Comparison of ENCODE assay signal across 7 mouse cellular contexts in the genomic region with DNA sequence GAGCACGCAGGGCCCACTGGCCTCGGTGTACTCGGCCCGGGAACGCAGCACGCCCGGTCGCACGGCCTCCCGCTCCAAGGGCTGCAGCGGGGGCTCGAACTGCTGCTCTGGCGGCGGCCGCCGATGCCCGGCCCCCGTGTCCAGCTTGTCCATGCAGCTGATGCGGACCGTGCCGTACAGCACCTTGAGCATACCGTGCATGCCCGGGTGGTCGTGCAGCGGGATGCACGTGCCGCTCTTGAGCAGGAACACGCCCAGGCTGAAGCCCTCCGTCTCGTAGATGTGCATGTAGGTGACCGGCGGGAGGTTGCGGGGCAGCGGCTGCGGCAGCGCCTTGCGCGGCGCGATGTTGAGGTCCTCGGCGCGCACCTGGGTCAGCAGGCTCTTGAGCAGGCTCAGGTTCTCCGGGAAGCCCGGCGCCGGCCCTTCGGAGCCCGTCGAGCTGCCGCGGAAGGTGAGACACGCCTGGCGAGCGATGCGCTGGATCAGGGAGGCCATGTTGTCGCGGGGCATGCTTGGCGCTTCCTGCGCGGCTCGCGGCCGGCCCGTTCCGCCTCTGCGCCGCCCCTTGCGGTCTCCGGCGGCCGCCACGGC. TPM values are rescaled to one million over a fixed set of nuclear protein-coding genes. Genes with fewer than 3 reads are reported as not detected.
DNase-seq lines count a peak whose midpoint lies in the region; ATAC-seq lines count a peak whose summit lies in the region.

No protein-coding gene starts in this region.

- no peaks in the 10 kb centered on the region for H3K27me3 ChIP-seq in heart, embryonic 15.5 days

- H3K27ac ChIP-seq in heart, embryonic 15.5 days = peak overlapping the region; percentile 95

- H3K4me1 ChIP-seq in heart, embryonic 15.5 days (replicated peaks) = peaks cover 31% of the 10 kb centered on the region

- H3K9ac ChIP-seq in heart, embryonic 15.5 days = peak overlapping the region; percentile 85

- H3K4me3 ChIP-seq in heart, embryonic 15.5 days = peak overlapping the region; percentile 84

- peak overlapping the region; percentile 93 for H3K4me2 ChIP-seq in heart, embryonic 15.5 days

- peak; percentile 45 for DNase-seq in 3T3-L1 (ENCODE audit: low read depth, low spot score)
- peak; percentile 73 for DNase-seq in CD4-positive, CD25-positive, alpha-beta regulatory T cell, adult 2 months (ENCODE audit: low read depth, low spot score)
- peak; percentile 58 for DNase-seq in embryo, embryonic 10 days (ENCODE audit: low spot score)
- DNase-seq in layer of hippocampus, adult 9-11 months = peak; percentile 61
- DNase-seq in spleen, postnatal 14 days (ENCODE audit: low spot score in 2 of 2) = peak; percentile 38 to 43

- 0 out of 2 replicates have a peak, but pooled peaks cover 4% of the 10 kb centered on the region for H3K36me3 ChIP-seq in heart, embryonic 15.5 days

- peak; percentile 59 for ATAC-seq in heart, embryonic 15.5 days (replicated peaks; ENCODE audit: insufficient number of reproducible peaks, insufficient read depth, low FRiP score, low read depth)
- peak; percentile 33; the same call in 1 of the 2 replicates for ATAC-seq in megakaryocyte, adult 5-6 weeks (ENCODE audit: poor library complexity, severe bottlenecking)

- under 1% methylated on average over 56 of the region's 73 CpGs for WGBS in heart, embryonic 15.5 days

- no peaks in the 10 kb centered on the region for H3K9me3 ChIP-seq in heart, embryonic 15.5 days (replicated peaks)

RNA-seq across cellular contexts. Expression of gene Ado, which starts 0.4 kb away (rescaled TPM):
- polyA plus RNA-seq in heart, embryonic 15.5 days (2015; fragmentation: Nextera tagmentation; extraction: Ambion mirVana) = 42.1 and 45.1 TPM in 2 replicates
- total RNA-seq in megakaryocyte, adult 5-6 weeks (2015) = 11.0 and 12.7 TPM in 2 replicates
- total RNA-seq in megakaryocyte, adult 5-6 weeks (2017) = 13.2 and 16.3 TPM in 2 replicates

RNA-seq across cellular contexts. Expression of gene Egr2, which starts 13.1 kb away (rescaled TPM):
- 1.5 and 1.6 TPM in 2 replicates for polyA plus RNA-seq in heart, embryonic 15.5 days (2015; fragmentation: Nextera tagmentation; extraction: Ambion mirVana)
- 1.0 and 1.2 TPM in 2 replicates for total RNA-seq in megakaryocyte, adult 5-6 weeks (2015)
- 1.4 and 13.3 TPM in 2 replicates for total RNA-seq in megakaryocyte, adult 5-6 weeks (2017)

Comparison
In these comparisons a context has a peak if more than half of its experiments do, and no peak if none do; other contexts are left out.
1. Peak in every context shown above with its lines: DNase-seq, ATAC-seq, H3K4me3 ChIP-seq and H3K27ac ChIP-seq.